Mouse (Mus musculus): ENCODE data around the gene Homez.

DNA sequence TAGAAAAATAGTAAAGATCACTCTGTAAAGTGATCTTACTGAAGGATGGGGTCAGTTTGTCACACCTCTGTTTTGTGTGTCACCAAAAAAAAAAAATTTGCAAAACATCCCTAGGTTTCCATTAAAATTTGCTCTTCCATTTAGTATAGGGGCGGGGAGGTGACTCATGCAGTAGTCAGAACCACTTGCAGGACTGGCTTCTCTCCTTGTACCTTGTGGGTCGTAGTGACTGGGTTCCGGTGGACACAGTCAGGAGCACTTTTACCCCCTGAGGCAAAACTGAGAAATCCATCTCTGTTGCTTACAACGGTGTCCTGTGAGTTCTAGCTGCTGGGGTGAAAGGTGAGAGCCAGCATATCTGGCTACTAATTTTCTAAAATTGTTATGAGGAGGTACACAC is 32.9 kb upstream of the Homez start:
- TF ChIP-seq CTCF (IDR thresholded peaks at IDR 0.05; ENCODE audit: borderline replicate concordance, insufficient read depth, low read depth, low read length) = no peak
- no peak for TF ChIP-seq POLR2A (IDR thresholded peaks at IDR 0.05; ENCODE audit: borderline replicate concordance, insufficient read depth, low read length)

All from cerebellum, adult 2 months (tissue).